Mouse (Mus musculus): ENCODE data around the gene Ttyh3. TPM values are rescaled to one million over a fixed set of nuclear protein-coding genes. Genes with fewer than 3 reads are reported as not detected.

Ttyh3 gene
- polyA plus RNA-seq, 1 experiment from 2014 or later = 42.8 TPM

- no peak overlapping the region for H3K4me2 ChIP-seq (ENCODE audit: low read depth, low read length)
- 75% methylated on average over 8 of the region's 8 CpGs for WGBS
- no peak overlapping the region for H3K9ac ChIP-seq (replicated peaks; ENCODE audit: low read length)
- no peaks in the 10 kb centered on the region for H3K36me3 ChIP-seq (replicated peaks; ENCODE audit: control insufficient read depth, insufficient read depth, low read depth, low read length)
- H3K9me3 ChIP-seq (replicated peaks; ENCODE audit: control insufficient read depth, low read length) = no peaks in the 10 kb centered on the region
- H3K27me3 ChIP-seq (ENCODE audit: control insufficient read depth, insufficient read depth, low read length) = no peaks in the 10 kb centered on the region
- ATAC-seq (replicated peaks; ENCODE audit: insufficient number of reproducible peaks, low FRiP score, low TSS enrichment, low read depth) = no peak
- no peak overlapping the region for H3K27ac ChIP-seq (replicated peaks; ENCODE audit: low read depth, low read length)
- H3K4me3 ChIP-seq (ENCODE audit: low read depth, low read length) = no peak overlapping the region
- H3K4me1 ChIP-seq (ENCODE audit: control insufficient read depth, insufficient read depth, low read length) = no peaks in the 10 kb centered on the region
- DNase-seq (ENCODE audit: low spot score) = no peak
These were observed 12.6 kb upstream of the Ttyh3 start for GRCm38 (mm10) chr5:140661427-140661826.

GRCm38 (mm10) chr5:140660398-140660797, 11.6 kb upstream of the Ttyh3 start:
- 87% methylated on average over 1 of the region's 1 CpGs for WGBS
- no peaks in the 10 kb centered on the region for H3K36me3 ChIP-seq (replicated peaks; ENCODE audit: control insufficient read depth, insufficient read depth, low read depth, low read length)
- ATAC-seq (replicated peaks; ENCODE audit: insufficient number of reproducible peaks, low FRiP score, low TSS enrichment, low read depth) (no peak), DNase-seq (ENCODE audit: low spot score) (no peak)
- H3K27me3 ChIP-seq (ENCODE audit: control insufficient read depth, insufficient read depth, low read length) = no peaks in the 10 kb centered on the region
- no peaks in the 10 kb centered on the region for H3K9me3 ChIP-seq (replicated peaks; ENCODE audit: control insufficient read depth, low read length)
- no peaks in the 10 kb centered on the region for H3K4me1 ChIP-seq (ENCODE audit: control insufficient read depth, insufficient read depth, low read length)
- H3K27ac ChIP-seq (replicated peaks; ENCODE audit: low read depth, low read length) = no peak overlapping the region
- H3K9ac ChIP-seq (replicated peaks; ENCODE audit: low read length) = no peak overlapping the region
- no peak overlapping the region for H3K4me3 ChIP-seq (ENCODE audit: low read depth, low read length)
- no peak overlapping the region for H3K4me2 ChIP-seq (ENCODE audit: low read depth, low read length)

DNA sequence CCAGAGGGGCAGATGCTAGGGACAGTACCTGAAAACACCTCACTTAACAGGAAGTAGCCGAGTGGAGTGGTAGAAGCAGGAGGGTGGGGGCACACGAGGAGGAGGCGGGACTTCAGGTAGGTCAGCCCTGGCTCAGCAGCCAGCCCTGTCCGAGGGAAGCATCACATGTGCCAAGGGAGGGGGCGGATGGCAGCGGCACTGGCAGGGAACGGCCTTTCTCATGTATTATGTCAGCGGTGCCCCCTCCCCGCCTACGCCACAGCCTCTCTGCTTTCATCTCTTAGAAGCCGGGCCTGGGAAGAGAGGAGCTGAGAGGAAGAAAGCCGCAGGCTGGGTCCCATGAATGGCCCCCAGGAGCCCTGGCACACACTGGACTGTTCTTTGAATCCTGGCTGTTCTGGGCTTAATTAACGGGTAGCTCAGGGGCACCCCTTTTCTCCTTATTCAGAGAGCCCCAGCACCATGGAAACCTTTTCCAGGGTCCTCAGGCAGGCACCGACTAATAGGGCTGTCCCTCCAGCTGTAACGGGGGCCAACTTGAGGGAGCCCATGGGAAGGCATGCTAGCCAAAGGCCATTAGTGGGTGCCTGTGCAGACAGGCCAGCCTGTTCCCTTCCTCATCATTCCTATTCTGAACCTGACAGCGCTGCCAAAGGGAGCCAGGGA, 10.9 kb upstream of the Ttyh3 start:
- Histone ChIP-seq H3K4me2 (ENCODE audit: low read depth, low read length) (no peak overlapping the region), H3K9ac (replicated peaks; ENCODE audit: low read length) (no peak overlapping the region), H3K27ac (replicated peaks; ENCODE audit: low read depth, low read length) (no peak overlapping the region), H3K4me1 (ENCODE audit: control insufficient read depth, insufficient read depth, low read length) (no peaks in the 10 kb centered on the region), H3K4me3 (ENCODE audit: low read depth, low read length) (no peak overlapping the region), H3K9me3 (replicated peaks; ENCODE audit: control insufficient read depth, low read length) (no peaks in the 10 kb centered on the region), H3K27me3 (ENCODE audit: control insufficient read depth, insufficient read depth, low read length) (no peaks in the 10 kb centered on the region), H3K36me3 (replicated peaks; ENCODE audit: control insufficient read depth, insufficient read depth, low read depth, low read length) (no peaks in the 10 kb centered on the region)
- DNase-seq (ENCODE audit: low spot score) (no peak), ATAC-seq (replicated peaks; ENCODE audit: insufficient number of reproducible peaks, low FRiP score, low TSS enrichment, low read depth) (no peak; the same call in 1 of the 2 replicates)
- 34% methylated on average over 16 of the region's 16 CpGs for WGBS

DNA sequence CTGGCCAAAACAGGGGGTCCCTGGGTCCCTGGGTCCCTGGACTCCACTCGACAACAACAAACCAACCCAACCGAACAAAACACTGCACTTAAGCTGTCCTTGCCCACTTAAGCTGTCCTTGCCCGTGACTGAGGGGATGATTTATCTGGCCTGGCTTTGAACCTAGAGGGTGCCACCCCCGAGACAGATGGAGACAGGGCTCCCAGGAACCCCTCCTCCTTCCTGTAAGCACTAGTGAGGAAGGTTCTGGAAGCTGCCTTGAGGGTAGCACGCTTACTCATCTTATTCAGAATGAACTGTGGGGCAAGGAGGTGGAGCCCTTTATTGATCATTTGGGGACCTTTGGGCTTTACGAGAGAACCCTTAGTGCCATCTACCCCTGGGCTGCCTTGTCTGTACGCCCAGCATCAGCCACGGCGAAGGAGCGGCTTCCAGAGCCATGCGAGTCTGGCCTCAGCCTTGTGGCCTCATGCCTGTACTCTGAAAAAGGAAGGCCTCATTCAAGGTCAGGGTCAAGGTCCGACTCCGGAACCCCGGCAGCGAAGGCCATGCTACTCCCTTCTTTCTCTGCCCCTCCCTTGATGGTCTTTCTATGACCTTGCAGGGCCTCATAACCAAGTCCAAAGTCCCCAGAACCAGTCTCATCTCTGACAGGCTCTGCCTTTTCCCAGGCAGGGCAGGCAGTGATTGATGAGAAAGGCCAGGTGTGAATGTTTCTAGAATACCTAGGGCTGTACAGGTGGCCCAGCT, 5.4 kb upstream of the Ttyh3 start:
- Histone ChIP-seq H3K4me3 (ENCODE audit: low read depth, low read length) (no peak overlapping the region), H3K4me2 (ENCODE audit: low read depth, low read length) (no peak overlapping the region), H3K9ac (replicated peaks; ENCODE audit: low read length) (no peak overlapping the region), H3K36me3 (replicated peaks; ENCODE audit: control insufficient read depth, insufficient read depth, low read depth, low read length) (no peaks in the 10 kb centered on the region), H3K27me3 (ENCODE audit: control insufficient read depth, insufficient read depth, low read length) (no peaks in the 10 kb centered on the region), H3K4me1 (ENCODE audit: control insufficient read depth, insufficient read depth, low read length) (no peaks in the 10 kb centered on the region), H3K27ac (replicated peaks; ENCODE audit: low read depth, low read length) (no peak overlapping the region), H3K9me3 (replicated peaks; ENCODE audit: control insufficient read depth, low read length) (no peaks in the 10 kb centered on the region)
- WGBS = 84% methylated on average over 15 of the region's 15 CpGs
- ATAC-seq (replicated peaks; ENCODE audit: insufficient number of reproducible peaks, low FRiP score, low TSS enrichment, low read depth) = no peak
- no peak for DNase-seq (ENCODE audit: low spot score)

DNA sequence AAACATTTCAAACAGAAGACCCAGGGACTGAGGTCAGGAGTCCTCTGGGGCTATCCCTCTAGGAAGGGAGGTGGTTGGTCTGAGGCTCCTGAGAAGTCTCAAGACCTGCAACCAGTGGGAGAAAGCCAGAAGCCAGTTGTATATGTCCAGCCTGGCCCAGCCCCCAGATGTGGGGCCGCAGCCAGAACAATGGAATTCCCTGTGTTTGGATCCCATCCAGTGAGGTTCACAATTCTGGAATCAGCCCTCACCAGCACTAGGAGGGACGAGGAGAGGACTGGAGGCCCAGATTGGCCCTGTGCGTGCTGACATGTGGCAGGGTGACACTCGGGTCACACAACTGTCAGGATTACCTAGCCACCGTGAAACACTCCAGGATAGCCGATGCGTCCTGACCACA, 3.8 kb upstream of the Ttyh3 start:
- Histone ChIP-seq H3K9ac (replicated peaks; ENCODE audit: low read length) (no peak overlapping the region), H3K36me3 (replicated peaks; ENCODE audit: control insufficient read depth, insufficient read depth, low read depth, low read length) (no peaks in the 10 kb centered on the region), H3K9me3 (replicated peaks; ENCODE audit: control insufficient read depth, low read length) (no peaks in the 10 kb centered on the region), H3K27ac (replicated peaks; ENCODE audit: low read depth, low read length) (no peak overlapping the region), H3K4me3 (ENCODE audit: low read depth, low read length) (no peak overlapping the region), H3K4me2 (ENCODE audit: low read depth, low read length) (no peak overlapping the region), H3K4me1 (ENCODE audit: control insufficient read depth, insufficient read depth, low read length) (no peaks in the 10 kb centered on the region), H3K27me3 (ENCODE audit: control insufficient read depth, insufficient read depth, low read length) (no peaks in the 10 kb centered on the region)
- 71% methylated on average over 7 of the region's 7 CpGs for WGBS
- ATAC-seq (replicated peaks; ENCODE audit: insufficient number of reproducible peaks, low FRiP score, low TSS enrichment, low read depth) (no peak), DNase-seq (ENCODE audit: low spot score) (no peak)

GRCm38 (mm10) chr5:140651231-140651630, 2.4 kb upstream of the Ttyh3 start:
- Histone ChIP-seq H3K4me1 (ENCODE audit: control insufficient read depth, insufficient read depth, low read length) (peaks cover 9% of the 10 kb centered on the region), H3K4me3 (ENCODE audit: low read depth, low read length) (no peak overlapping the region), H3K4me2 (ENCODE audit: low read depth, low read length) (no peak overlapping the region), H3K27me3 (ENCODE audit: control insufficient read depth, insufficient read depth, low read length) (no peaks in the 10 kb centered on the region), H3K9me3 (replicated peaks; ENCODE audit: control insufficient read depth, low read length) (no peaks in the 10 kb centered on the region), H3K9ac (replicated peaks; ENCODE audit: low read length) (no peak overlapping the region), H3K36me3 (replicated peaks; ENCODE audit: control insufficient read depth, insufficient read depth, low read depth, low read length) (peaks cover 2% of the 10 kb centered on the region; the same call in 1 of the 2 replicates), H3K27ac (replicated peaks; ENCODE audit: low read depth, low read length) (no peak overlapping the region)
- ATAC-seq (replicated peaks; ENCODE audit: insufficient number of reproducible peaks, low FRiP score, low TSS enrichment, low read depth) = no peak
- no peak for DNase-seq (ENCODE audit: low spot score)
- WGBS = 83% methylated on average over 11 of the region's 11 CpGs

- Histone ChIP-seq H3K4me3 (ENCODE audit: low read depth, low read length) (peak overlapping the region; percentile 77; the same call in 1 of the 2 replicates), H3K27me3 (ENCODE audit: control insufficient read depth, insufficient read depth, low read length) (no peaks in the 10 kb centered on the region), H3K27ac (replicated peaks; ENCODE audit: low read depth, low read length) (no peak overlapping the region), H3K9me3 (replicated peaks; ENCODE audit: control insufficient read depth, low read length) (no peaks in the 10 kb centered on the region), H3K9ac (replicated peaks; ENCODE audit: low read length) (0 out of 2 replicates have a peak overlapping the region, but pooled peaks have one; percentile 1), H3K36me3 (replicated peaks; ENCODE audit: control insufficient read depth, insufficient read depth, low read depth, low read length) (peaks cover 2% of the 10 kb centered on the region; the same call in 1 of the 2 replicates), H3K4me1 (ENCODE audit: control insufficient read depth, insufficient read depth, low read length) (peaks cover 9% of the 10 kb centered on the region), H3K4me2 (ENCODE audit: low read depth, low read length) (peak overlapping the region; percentile 61)
- 50% methylated on average over 7 of the region's 7 CpGs for WGBS
- DNase-seq (ENCODE audit: low spot score) (no peak), ATAC-seq (replicated peaks; ENCODE audit: insufficient number of reproducible peaks, low FRiP score, low TSS enrichment, low read depth) (no peak)
These were observed 1.1 kb upstream of the Ttyh3 start for GRCm38 (mm10) chr5:140649881-140650414.

Measured in embryonic facial prominence, embryonic 11.5 days (tissue).